Mouse (Mus musculus) brain, adult 2 months (tissue): ENCODE results near the gene Wdr31.
"Not testable (repeated sequence)": the region's sequence is repeated elsewhere in the genome, so short reads cannot be mapped to it uniquely, and the experiment has no call there.

Experiments used
- DNase-seq: peaks from one replicate; pipeline ENCODE4 v3.0.0; 2011; ENCODE audit warnings: low read depth, low spot score

The Wdr31 gene

DNA sequence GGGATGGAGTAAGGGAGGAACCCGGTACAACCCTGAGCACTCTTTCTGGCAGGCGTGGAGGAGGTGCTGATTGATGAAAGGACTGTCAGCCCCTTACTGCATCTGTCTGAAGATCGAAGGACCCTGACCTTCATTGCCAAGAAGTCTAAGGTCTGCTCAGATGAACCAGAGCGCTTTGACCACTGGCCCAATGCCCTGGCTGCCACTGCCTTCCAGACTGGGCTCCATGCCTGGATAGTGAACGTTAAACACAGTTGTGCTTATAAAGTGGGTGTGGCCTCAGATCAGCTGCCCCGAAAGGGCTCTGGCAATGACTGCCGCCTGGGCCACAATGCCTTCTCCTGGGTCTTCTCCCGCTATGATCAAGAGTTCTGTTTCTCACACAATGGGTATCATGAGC lies 25.2 kb upstream of the Wdr31 start:
- DNase-seq, result no peak

GRCm38 (mm10) chr4:62494230-62494629 lies 23.5 kb upstream of the Wdr31 start:
- DNase-seq, result no peak

GRCm38 (mm10) chr4:62492682-62493081 lies 22.0 kb upstream of the Wdr31 start:
- DNase-seq, result peak; percentile 70

- no peak for DNase-seq
Observed at GRCm38 (mm10) chr4:62487914-62488313, 17.2 kb upstream of the Wdr31 start.

- no peak for DNase-seq
Observed at GRCm38 (mm10) chr4:62487172-62487571, 16.5 kb upstream of the Wdr31 start.

DNA sequence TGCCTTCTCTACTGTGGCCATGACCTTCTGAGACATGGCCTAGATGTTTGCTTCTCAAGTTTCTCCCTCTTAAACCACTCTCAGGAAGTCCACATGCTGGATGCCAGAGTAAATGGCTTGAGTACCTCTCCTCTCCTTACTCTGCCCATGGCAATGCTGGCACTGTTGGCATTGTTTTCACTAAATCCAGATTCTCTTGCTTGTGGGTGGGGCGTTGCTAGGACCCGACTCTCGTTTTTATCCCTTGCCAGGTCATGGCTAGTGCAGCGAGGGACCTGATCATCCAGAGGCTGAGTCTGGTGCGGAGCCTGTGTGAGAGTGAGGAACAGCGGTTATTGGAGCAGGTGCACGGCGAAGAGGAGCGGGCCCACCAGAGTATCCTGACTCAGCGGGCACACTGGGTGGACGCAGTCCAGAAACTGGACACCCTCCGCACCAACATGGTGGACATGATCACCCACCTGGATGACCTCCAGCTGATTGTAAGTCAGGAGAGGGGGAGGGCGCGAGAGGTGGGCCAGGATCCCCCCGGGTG lies 15.5 kb upstream of the Wdr31 start:
- DNase-seq, result no peak

DNA sequence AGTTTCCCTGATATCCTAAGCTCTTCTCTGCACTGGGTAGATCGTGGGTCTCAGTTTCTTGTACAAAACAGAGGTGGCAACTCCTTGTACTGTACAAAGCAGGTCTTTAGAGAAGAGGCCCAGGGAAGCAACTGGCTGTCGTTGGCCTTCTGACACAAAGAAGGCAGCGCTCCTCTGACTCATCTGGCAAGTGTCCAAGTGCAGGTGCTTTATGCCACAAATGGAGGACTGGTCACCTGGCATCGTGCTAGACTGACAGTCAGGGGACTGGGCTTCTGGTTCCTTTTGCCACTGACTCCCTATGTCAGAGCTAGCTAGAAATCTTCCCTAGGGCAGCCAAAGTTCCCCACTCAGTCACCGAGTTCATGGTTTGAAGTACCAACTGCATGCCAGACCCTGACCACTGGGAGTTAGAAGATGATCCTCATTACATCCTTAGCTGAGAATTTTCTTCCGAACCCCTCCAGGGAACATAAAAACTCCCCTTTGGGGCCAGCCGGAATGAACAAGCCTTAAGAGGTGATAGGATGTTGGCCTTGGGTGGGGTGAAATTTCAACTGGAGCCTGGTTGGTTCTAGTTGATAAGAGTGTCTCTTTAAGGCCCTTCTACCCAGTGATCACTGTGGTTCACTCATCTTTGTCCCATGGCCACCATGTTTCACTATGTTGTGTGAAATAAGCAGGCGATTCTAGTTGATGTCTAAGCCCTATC lies 14.9 kb upstream of the Wdr31 start:
- DNase-seq, result no peak

DNA sequence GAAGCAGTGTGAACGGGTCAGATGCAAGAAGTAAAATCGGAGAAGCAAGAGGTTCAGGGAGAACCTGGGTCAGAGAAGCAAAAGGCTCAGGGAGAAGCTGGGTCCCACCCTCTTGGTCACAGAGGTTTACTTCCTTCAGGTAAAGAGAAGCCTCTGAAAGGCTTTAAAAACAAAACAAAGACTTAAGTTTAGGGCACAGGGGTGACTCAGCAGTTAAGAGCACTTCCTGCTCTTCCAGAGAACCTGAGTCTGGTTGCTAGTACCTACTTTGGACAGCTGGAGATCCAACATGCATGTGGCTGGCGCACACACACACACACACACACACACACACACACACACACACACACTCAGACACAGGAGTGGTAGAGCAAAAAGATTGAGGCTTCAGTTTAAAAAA lies 14.2 kb upstream of the Wdr31 start:
- DNase-seq, result no peak

DNA sequence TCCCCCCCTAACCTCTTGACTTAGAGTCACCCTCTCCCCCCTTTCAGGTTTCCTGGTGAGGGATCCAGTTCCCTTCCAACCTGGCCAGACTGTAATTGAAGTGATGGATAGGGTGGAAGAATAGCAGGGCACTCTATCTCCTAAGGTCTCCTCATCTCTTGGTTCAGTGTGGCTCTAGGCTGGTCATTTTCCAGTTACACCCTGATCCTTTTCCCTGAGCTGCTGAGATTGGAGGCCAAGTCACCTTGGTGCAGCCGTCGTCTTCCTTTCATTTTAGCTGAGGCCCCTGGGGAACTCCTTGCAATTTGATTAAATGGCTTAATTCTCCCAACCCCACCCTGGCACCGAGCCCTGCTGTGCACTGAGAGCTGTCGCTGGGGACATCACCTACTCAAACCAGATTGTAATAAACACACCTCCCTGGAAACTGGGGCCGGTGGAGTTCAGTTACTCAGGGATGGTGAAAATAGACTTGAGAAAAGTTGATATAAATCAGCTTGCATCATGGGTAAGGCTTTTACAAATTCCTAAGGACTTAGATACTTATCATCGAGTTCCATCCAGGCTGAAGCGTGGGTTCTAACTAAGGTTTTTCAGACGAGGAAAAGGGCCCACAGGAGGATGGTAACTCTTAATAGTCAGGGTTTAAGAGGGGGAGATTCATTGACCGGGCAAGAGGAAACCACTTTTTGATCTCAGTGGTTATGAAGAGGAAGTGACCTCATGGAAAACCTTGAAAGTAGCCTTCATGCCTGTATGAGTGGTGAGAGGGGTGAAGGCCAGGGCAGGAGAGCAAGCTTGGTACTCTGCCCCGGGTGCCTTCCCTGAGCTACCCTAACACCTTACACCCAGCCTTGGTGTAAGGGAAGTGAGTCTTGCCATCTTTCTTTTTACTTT lies 10.3 kb upstream of the Wdr31 start:
- no peak for DNase-seq

GRCm38 (mm10) chr4:62479937-62480708 lies 9.4 kb upstream of the Wdr31 start, which contains the start of gene Bspry:
Gene Bspry (plus strand): TSS chr4:62480053.
- no peak for DNase-seq

- not testable (repeated sequence) for DNase-seq
Observed at GRCm38 (mm10) chr4:62479593-62479936, 8.9 kb upstream of the Wdr31 start.

DNA sequence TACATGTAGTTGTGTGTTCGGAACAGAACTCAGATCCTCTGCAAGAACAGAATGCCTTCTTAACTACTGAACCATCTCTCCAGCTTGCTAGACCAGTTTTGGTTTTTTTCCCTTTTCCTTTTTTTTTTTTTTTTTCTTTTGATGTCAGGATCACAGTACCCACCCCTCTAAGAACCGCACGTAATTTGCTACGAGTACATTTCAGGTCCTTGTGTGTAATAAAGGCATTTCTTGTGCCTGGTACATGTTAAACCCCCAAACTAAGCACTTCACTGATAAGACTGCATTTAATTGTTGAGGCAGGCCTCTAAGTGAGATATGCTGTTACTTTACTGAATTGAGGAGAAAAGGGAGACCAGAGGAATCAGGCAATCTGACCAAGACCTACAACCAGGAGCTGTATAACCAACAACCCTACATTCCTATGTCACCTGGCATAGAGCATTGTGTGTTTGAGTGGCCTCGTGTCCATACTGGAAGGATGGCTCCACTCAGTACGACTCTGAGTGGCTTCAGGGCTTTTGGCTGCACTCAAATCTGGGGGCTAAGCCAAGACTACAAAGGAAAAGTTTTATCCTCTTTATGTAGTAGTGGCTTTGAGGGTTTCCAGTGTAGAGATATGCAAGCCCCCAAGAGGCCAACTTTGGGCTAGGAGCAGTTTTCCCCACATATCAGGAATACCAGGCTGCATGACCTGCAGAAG lies 7.0 kb upstream of the Wdr31 start:
- DNase-seq, result no peak

DNA sequence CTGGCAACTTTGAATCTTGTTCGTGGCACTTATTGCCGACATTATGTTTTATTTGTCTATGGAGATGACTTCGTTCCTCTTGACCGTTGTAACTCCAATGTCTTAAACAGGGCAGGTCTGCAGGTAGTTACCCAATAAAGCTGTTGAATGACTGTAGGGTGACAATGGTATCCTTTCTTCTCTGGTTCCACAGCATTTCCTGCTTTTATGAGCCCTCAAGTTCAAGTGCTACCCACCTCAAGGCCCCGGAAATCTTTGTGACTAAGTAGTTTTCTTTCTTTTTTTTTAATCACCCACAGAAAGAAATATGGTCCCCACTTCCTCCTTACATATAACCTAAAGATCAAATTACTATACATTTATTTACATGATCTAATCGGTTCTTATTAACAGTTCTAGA lies 5.1 kb upstream of the Wdr31 start:
- DNase-seq, result no peak

GRCm38 (mm10) chr4:62475131-62475530 lies 4.4 kb upstream of the Wdr31 start:
- no peak for DNase-seq

GRCm38 (mm10) chr4:62472071-62472470 lies 1.4 kb upstream of the Wdr31 start:
- peak; percentile 81 for DNase-seq

GRCm38 (mm10) chr4:62468158-62468557 lies 2.5 kb downstream of the Wdr31 start:
- DNase-seq, result no peak

DNA sequence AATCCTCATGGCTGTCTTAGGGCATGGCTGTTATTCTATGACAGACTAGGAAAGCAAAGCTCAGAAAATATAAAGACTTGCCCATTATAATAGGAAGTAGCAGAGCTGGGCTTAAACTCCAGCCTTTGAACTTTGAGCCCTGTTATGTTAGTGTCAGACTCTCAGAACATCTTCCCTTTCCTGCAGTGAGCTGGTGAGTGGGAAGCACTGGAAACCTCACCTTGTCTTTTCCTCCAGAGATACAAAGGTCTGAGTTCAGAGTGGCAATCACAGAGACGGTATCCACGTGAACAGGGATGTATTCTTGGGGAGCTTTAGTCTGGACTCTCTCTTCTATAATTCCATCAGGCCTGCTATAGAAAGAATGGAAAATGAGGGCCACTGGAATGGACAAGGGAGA lies 7.6 kb downstream of the Wdr31 start:
- DNase-seq, result no peak

DNA sequence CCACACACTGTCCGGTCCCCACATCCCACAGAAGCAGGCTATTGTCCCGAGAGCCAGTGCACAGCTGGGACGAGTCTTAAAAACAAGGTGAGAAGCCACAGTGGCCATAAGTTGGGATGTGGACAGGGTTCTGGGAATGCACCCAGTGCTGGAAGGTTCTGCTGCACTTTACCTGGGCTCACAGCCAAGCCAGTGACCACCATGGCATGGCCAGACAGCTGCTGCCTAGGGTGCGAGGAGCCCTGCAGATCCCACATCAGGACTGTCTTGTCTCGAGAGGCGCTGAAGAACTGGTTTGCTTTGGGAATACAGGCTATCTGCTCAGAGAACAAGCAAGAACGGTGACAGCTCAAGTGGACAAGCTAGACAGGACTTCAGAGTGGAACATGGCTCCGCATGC lies 10.3 kb downstream of the Wdr31 start:
- no peak for DNase-seq

GRCm38 (mm10) chr4:62459081-62459480 lies 11.6 kb downstream of the Wdr31 start:
- peak; percentile 88 for DNase-seq

DNA sequence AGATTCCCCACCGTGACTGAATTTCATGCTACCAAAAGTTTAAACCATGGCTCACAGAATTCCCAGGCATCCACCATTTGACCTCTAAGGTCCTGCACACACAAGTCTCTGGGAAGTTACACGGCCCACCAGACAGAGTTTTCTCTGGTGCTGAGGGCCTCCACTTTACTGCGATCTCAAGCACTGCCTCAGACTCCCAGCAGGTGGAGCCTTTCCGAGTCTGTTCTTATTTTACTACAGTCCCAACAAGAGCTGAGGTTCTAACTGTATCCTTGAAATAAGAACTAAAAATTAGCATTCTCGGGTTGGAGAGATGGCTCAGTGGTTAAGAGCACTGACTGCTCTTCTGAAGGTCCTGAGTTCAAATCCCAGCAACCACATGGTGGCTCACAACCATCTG lies 15.7 kb downstream of the Wdr31 start:
- DNase-seq, result peak; percentile 70

- DNase-seq, result no peak
Observed at GRCm38 (mm10) chr4:62440986-62441385, 29.7 kb downstream of the Wdr31 start.
